Mouse (Mus musculus): ENCODE results near the gene Tmem108.

Tmem108 gene

GRCm38 (mm10) chr9:103434116-103434515, 327.5 kb downstream of the Tmem108 start:
- in situ Hi-C loops (cut with MboI; ENCODE audit: unreplicated experiment in 2 of 2) = loop anchor here in 1 of 2 experiments (5.0 kb wide), 1 partner anchor 72 kb away; no protein-coding TSS in a partner anchor

Data from v-Abl transformed pro-B cells (cell line).